Mouse (Mus musculus) spleen, adult 10 weeks (tissue): ENCODE results near the gene Anapc15-ps. TPM values are rescaled to one million over a fixed set of nuclear protein-coding genes. Genes with fewer than 3 reads are reported as not detected.

ENCODE experiments used
- polyA plus RNA-seq: library from polyadenylated mRNA; stranded (reverse); fragments of 350-450 nt; fragmentation: Illumina TruSeq; extraction: RNeasy Lipid Tissue Mini Kit (QIAGEN cat#74804); gene quantifications from one replicate; pipeline ENCODE4 v1.2.3, GENCODE M21; 2015; ENCODE audit warnings: low replicate concordance; ENCODE audit not compliant: insufficient read depth

The Anapc15-ps gene
- polyA plus RNA-seq = not detected

GRCm38 (mm10) chr10:95673351-95673750 is at the start of gene Anapc15-ps:
TSS of gene Anapc15-ps (minus strand) at chr10:95673451.

Other genes starting within 250 kb of the Anapc15-ps start
- gene Mrpl42, start 171.5 kb downstream of the Anapc15-ps start, polyA plus RNA-seq = 141 TPM
- 287 TPM for gene Ube2n, start 158.3 kb downstream of the Anapc15-ps start, polyA plus RNA-seq
- gene Nudt4, start 109.3 kb downstream of the Anapc15-ps start, polyA plus RNA-seq = 63.2 TPM
- gene Gm33543, start 169.5 kb upstream of the Anapc15-ps start, polyA plus RNA-seq = not detected